ENCODE assay signal across 8 mouse cellular contexts in the genomic region with DNA sequence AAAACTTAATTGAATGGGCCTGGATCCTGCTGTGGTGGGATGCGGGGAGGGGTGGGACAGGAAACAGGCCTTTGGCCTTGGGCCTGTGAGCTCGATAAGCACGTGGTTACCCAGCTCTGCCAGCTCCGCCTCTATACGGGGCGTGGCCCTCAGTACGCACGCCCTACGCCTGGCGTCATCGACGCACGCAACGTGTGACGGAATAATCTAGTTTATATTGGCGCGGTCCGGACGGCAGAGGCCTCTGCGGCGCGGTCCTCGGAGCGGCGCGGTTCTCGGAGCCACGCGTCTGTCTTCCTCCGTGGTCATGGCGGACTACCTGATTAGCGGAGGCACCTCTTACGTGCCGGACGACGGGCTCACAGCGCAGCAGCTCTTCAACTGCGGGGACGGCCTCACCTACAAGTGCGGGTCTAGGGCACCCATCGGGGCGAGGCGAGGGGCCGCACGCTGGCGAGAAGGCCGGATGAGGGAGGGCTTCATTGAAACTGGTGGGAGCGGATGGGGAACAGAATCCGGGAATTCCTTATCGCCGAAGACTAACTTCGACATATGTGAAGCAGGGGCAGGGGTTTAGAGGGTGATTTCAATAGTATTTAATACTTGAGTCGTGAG. TPM values are rescaled to one million over a fixed set of nuclear protein-coding genes. Genes with fewer than 3 reads are reported as not detected.
A peak's percentile ranks its signal among the peaks of the same experiment; 100 is the strongest.
DNase-seq lines count a peak whose midpoint lies in the region; ATAC-seq lines count a peak whose summit lies in the region.

A gene (plus strand): TSS at position 60 of the 615 bp plus-strand sequence.

- H3K36me3 ChIP-seq in forebrain, embryonic 14.5 days (ENCODE audit: control insufficient read depth, insufficient read depth, low read length) = peaks cover 78% of the 10 kb centered on the region
- H3K36me3 ChIP-seq in neural tube, embryonic 15.5 days = peaks cover 69% of the 10 kb centered on the region

- no peaks in the 10 kb centered on the region for H3K9me3 ChIP-seq in forebrain, embryonic 14.5 days (replicated peaks; ENCODE audit: control insufficient read depth, low read length)
- H3K9me3 ChIP-seq in neural tube, embryonic 15.5 days (replicated peaks) = no peaks in the 10 kb centered on the region

- ATAC-seq in forebrain, embryonic 14.5 days = peak; percentile 100
- ATAC-seq in neural tube, embryonic 15.5 days (ENCODE audit: low FRiP score) = peak; percentile 98

- peak within 1 kb of the TSS; percentile 63; the same call in 1 of the 2 replicates for H3K27ac ChIP-seq in forebrain, embryonic 14.5 days (ENCODE audit: low read depth, low read length)
- H3K27ac ChIP-seq in neural tube, embryonic 15.5 days (replicated peaks) = peak within 1 kb of the TSS; percentile 85

- peak within 1 kb of the TSS; percentile 50 for H3K4me3 ChIP-seq in forebrain, embryonic 14.5 days (ENCODE audit: low read depth, low read length)
- peak within 1 kb of the TSS; percentile 53 for H3K4me3 ChIP-seq in neural tube, embryonic 15.5 days (replicated peaks)

- peak within 1 kb of the TSS; percentile 79 for H3K4me2 ChIP-seq in forebrain, embryonic 14.5 days (ENCODE audit: low read length)
- H3K4me2 ChIP-seq in neural tube, embryonic 15.5 days = peak within 1 kb of the TSS; percentile 72

- no peaks in the 10 kb centered on the region for H3K27me3 ChIP-seq in forebrain, embryonic 14.5 days (replicated peaks; ENCODE audit: control insufficient read depth, insufficient read depth, low read length)
- H3K27me3 ChIP-seq in neural tube, embryonic 15.5 days (replicated peaks) = no peaks in the 10 kb centered on the region

- H3K9ac ChIP-seq in forebrain, embryonic 14.5 days (ENCODE audit: low read length) = peak within 1 kb of the TSS; percentile 69
- H3K9ac ChIP-seq in neural tube, embryonic 15.5 days (replicated peaks) = peak within 1 kb of the TSS; percentile 73

- intact Hi-C loops in heart, postnatal 14 days (cut with DNase I) = no loop called here

- DNase-seq in ES-CJ7 (ENCODE audit: low read depth, low spot score) = peak; percentile 99
- DNase-seq in cerebellum, adult 11 months = peak; percentile 89
- DNase-seq in forebrain, embryonic 14.5 days (ENCODE audit: low spot score) = peak; percentile 99
- DNase-seq in heart, postnatal 14 days = peak; percentile 93 to 98
- peak; percentile 95 for DNase-seq in layer of hippocampus, adult 11-12 months (ENCODE audit: low spot score)
- DNase-seq in lung, adult 18-20 months = peak; percentile 95 to 97
- peak; percentile 95 for DNase-seq in testis, postnatal 14 days (ENCODE audit: low spot score)

- WGBS in forebrain, embryonic 14.5 days = under 1% methylated on average over 46 of the region's 53 CpGs
- WGBS in neural tube, embryonic 15.5 days = under 1% methylated on average over 53 of the region's 53 CpGs

- H3K4me1 ChIP-seq in forebrain, embryonic 14.5 days (ENCODE audit: control insufficient read depth, insufficient read depth, low read length) = peaks cover 3% of the 10 kb centered on the region; the same call in 1 of the 2 replicates
- H3K4me1 ChIP-seq in neural tube, embryonic 15.5 days = peaks cover 29% of the 10 kb centered on the region

RNA-seq across cellular contexts. Expression of the gene that starts here (rescaled TPM):
- polyA plus RNA-seq in forebrain, embryonic 14.5 days (2014; fragmentation: Nextera tagmentation; extraction: Ambion mirVana) = 125 and 136 TPM in 2 replicates
- 10 to 100 TPM; 47.0 to 54.5 TPM for total RNA-seq in heart, postnatal 14 days (2021)
- 105 and 130 TPM in 2 replicates for polyA plus RNA-seq in neural tube, embryonic 15.5 days (2015; fragmentation: Nextera tagmentation; extraction: Ambion mirVana)

Comparison
In these comparisons a context has a peak if more than half of its experiments do, and no peak if none do; other contexts are left out.
1. Peak in every context shown above with its lines: DNase-seq, ATAC-seq, H3K4me3 ChIP-seq and H3K27ac ChIP-seq.